Mouse (Mus musculus): ENCODE data around the gene Gm6169.
"Not testable (repeated sequence)": the region's sequence is repeated elsewhere in the genome, so short reads cannot be mapped to it uniquely, and the experiment has no call there.

- not testable (repeated sequence) for TF ChIP-seq CTCF, EP300 (IDR thresholded peaks at IDR 0.05)
Measured at GRCm38 (mm10) chr13:97064844-97065621, 34.0 kb downstream of the Gm6169 start.
